Mouse (Mus musculus): ENCODE results near the gene Smarcal1. TPM values are rescaled to one million over a fixed set of nuclear protein-coding genes. Genes with fewer than 3 reads are reported as not detected.

Smarcal1 gene
- polyA plus RNA-seq, 1 experiment: 25.3 TPM

DNA sequence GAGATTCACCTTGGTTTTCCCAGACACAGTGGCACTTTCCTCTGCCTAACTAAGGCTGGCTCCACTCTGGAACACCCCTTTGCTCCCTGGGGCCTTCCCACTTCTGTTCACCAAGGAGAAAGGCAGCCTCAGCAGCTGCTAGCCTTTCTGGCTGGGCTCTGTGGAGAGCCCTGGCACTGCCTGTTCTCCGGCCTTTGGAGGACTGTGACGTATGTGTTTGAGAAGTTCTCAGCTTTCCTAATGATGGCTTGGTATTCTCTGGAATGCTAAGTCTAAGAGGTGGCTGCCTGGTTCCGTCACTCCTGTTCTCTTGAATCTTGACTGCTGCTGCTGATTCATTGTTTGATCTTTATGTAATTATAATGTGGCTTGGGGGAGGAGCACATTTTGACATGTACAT, 90.0 kb downstream of the Smarcal1 start:
- TF ChIP-seq CTCF (IDR thresholded peaks at IDR 0.05; ENCODE audit: insufficient read depth, low read length) (no peak), POLR2A (IDR thresholded peaks at IDR 0.05; ENCODE audit: borderline replicate concordance, extremely low read depth, low read depth, low read length) (no peak)
- H3K4me1 ChIP-seq (ENCODE audit: control insufficient read depth, insufficient read depth, low read length): no peaks in the 10 kb centered on the region
- 45% methylated on average over 3 of the region's 3 CpGs for WGBS
- peak; percentile 41 for DNase-seq
- no peak overlapping the region for H3K4me3 ChIP-seq (replicated peaks; ENCODE audit: extremely low read depth, low read depth, low read length)

Other genes starting within 250 kb of the Smarcal1 start
- gene March4, start 46.3 kb upstream of the Smarcal1 start, polyA plus RNA-seq (2012; rRNA removed): 1.1 and 1.4 TPM in 2 replicates
- not detected in 2 replicates for gene Ankar, start 117.3 kb downstream of the Smarcal1 start, polyA plus RNA-seq (2012; rRNA removed)
- 483 and 531 TPM in 2 replicates for gene Rpl37a, start 128.0 kb downstream of the Smarcal1 start, polyA plus RNA-seq (2012; rRNA removed)
- gene Igfbp2, start 241.3 kb downstream of the Smarcal1 start, polyA plus RNA-seq (2012; rRNA removed): 308 and 450 TPM in 2 replicates